Mouse (Mus musculus) megakaryocyte, embryonic 14.5 days (primary cell): Measurements from ENCODE around the gene Myh7b. TPM values are rescaled to one million over a fixed set of nuclear protein-coding genes. Genes with fewer than 3 reads are reported as not detected.
"Not testable (repeated sequence)": the region's sequence is repeated elsewhere in the genome, so short reads cannot be mapped to it uniquely, and the experiment has no call there.

ENCODE experiments used
- H3K27me3 ChIP-seq: replicated peaks from 2 replicates; pipeline ENCODE3; 2012; ENCODE audit warnings: inconsistent platforms
- H3K36me3 ChIP-seq: replicated peaks from 2 replicates; pipeline ENCODE3; 2012; ENCODE audit warnings: low read length, inconsistent platforms, mixed read lengths
- H3K4me1 ChIP-seq: 2 replicates; pipeline ENCODE4 v1.6.1; 2012; ENCODE audit warnings: inconsistent platforms
- H3K4me3 ChIP-seq: replicated peaks from 2 replicates; pipeline ENCODE3; 2012; ENCODE audit warnings: moderate library complexity, mild to moderate bottlenecking, inconsistent platforms
- H3K9me3 ChIP-seq: 2 replicates; pipeline ENCODE4 v1.6.1; 2012; ENCODE audit warnings: inconsistent platforms
- FLI1 ChIP-seq: IDR thresholded peaks from 2 replicates; pipeline ENCODE4 v1.6.1; 2012; ENCODE audit warnings: low read length, inconsistent platforms, mixed read lengths
- GATA1 ChIP-seq: IDR thresholded peaks from 3 replicates; pipeline ENCODE4 v1.6.1; 2012; ENCODE audit warnings: mixed read lengths, low read length, inconsistent platforms, borderline replicate concordance
- polyA plus RNA-seq: library from polyadenylated mRNA; stranded (reverse); fragments of >175 nt; gene quantifications from 2 replicates; pipeline ENCODE4 v1.2.3, GENCODE M21; 2012; ENCODE audit warnings: low replicate concordance; ENCODE audit not compliant: insufficient read depth

Myh7b gene
- polyA plus RNA-seq, 1 experiment, result 0.95 TPM

GRCm38 (mm10) chr2:155592854-155593283, 18.1 kb upstream of the Myh7b start:
- Histone ChIP-seq H3K36me3 (peaks cover 6% of the 10 kb centered on the region), H3K4me3 (peak overlapping the region; percentile 97), H3K9me3 (no peaks in the 10 kb centered on the region), H3K27me3 (peaks cover 10% of the 10 kb centered on the region), H3K4me1 (peaks cover 45% of the 10 kb centered on the region)
- TF ChIP-seq FLI1 (no peak), GATA1 (no peak)

DNA sequence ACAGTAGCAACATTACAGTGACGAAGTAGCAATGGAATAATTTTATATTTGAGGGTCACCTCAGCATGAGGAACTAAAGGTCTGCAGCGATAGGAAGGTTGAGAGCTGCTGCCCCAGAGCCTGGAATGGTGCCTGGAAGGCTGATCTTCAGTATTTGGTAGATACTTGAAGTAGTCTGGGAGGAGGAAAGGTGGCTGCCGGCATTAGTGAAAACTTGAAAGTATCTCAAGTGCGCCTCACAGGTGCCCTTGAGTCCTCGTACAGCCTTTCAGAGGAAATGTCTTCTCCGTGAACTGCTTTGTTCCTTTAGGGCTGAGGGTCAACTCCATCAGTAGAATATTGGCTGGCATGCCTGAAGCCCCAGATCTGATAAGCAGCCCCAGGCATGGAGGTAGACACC, 15.5 kb upstream of the Myh7b start:
- peaks cover 25% of the 10 kb centered on the region for H3K4me1 ChIP-seq
- H3K36me3 ChIP-seq, result peaks cover 3% of the 10 kb centered on the region
- TF ChIP-seq GATA1, result no peak
- no peak for TF ChIP-seq FLI1

DNA sequence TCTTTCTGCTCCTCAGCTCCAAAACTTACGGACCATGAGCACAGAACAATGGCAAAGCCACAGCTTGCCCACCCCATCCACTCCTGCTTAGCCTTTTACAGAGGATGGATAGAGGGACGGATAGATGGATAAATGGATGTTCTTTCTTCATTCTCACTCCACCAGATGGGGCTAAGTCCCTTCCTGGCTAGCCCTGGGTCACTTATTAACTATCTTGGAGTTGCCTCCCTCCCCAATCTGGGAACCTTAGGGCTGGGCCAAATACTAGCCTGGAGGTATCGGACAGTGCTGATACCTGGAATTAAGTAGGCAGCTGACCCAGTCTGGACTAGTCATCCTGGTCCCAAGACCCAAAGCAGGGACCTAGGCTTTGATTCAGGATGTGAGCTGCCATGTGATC, 7.3 kb upstream of the Myh7b start:
- 0 out of 2 replicates have a peak, but pooled peaks cover 4% of the 10 kb centered on the region for H3K9me3 ChIP-seq
- peaks cover 23% of the 10 kb centered on the region for H3K4me1 ChIP-seq

More for the DNA sequence above, 15.5 kb upstream of the Myh7b start:
- H3K4me3 ChIP-seq, result no peak overlapping the region
- no peaks in the 10 kb centered on the region for H3K9me3 ChIP-seq
- peaks cover 13% of the 10 kb centered on the region for H3K27me3 ChIP-seq

GRCm38 (mm10) chr2:155604560-155605235, 6.3 kb upstream of the Myh7b start:
- peaks cover 18% of the 10 kb centered on the region for H3K27me3 ChIP-seq

More for the DNA sequence above, 7.3 kb upstream of the Myh7b start:
- no peak overlapping the region for H3K4me3 ChIP-seq
- no peak for TF ChIP-seq GATA1
- no peak for TF ChIP-seq FLI1
- H3K27me3 ChIP-seq, result peaks cover 17% of the 10 kb centered on the region
- no peaks in the 10 kb centered on the region for H3K36me3 ChIP-seq

GRCm38 (mm10) chr2:155605236-155605589, 5.8 kb upstream of the Myh7b start:
- peaks cover 23% of the 10 kb centered on the region for H3K4me1 ChIP-seq
- not testable (repeated sequence) for H3K36me3 ChIP-seq, H3K4me3 ChIP-seq, H3K9me3 ChIP-seq
- H3K27me3 ChIP-seq, result peaks cover 18% of the 10 kb centered on the region

More at GRCm38 (mm10) chr2:155604560-155605235, 6.3 kb upstream of the Myh7b start:
- no peak overlapping the region for H3K4me3 ChIP-seq
- TF ChIP-seq FLI1, result no peak
- no peak for TF ChIP-seq GATA1
- H3K9me3 ChIP-seq, result 0 out of 2 replicates have a peak, but pooled peaks cover 4% of the 10 kb centered on the region
- peaks cover 23% of the 10 kb centered on the region for H3K4me1 ChIP-seq
- H3K36me3 ChIP-seq, result no peaks in the 10 kb centered on the region

DNA sequence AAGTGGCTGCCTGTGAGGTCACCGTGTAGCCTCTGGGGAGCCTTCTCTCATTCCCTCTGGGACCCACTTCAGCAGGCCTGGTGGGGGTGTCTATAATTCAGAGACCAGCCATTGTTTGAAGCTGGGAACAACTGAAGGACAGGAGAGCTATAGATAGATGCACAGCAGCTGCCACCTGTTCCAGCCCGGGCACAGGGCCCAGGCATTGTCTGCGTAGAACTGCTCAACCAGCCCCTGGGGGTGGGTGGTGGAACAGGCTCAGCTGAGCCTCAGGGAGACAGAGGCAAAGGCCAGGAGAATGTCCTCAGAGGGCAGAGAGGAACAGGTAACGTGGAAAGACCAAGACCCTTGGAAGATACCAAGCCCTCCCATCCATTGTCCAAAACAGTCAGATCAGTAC, 4.7 kb upstream of the Myh7b start:
- H3K27me3 ChIP-seq, result peaks cover 25% of the 10 kb centered on the region
- 0 out of 2 replicates have a peak, but pooled peaks cover 4% of the 10 kb centered on the region for H3K9me3 ChIP-seq
- no peaks in the 10 kb centered on the region for H3K36me3 ChIP-seq
- no peak for TF ChIP-seq FLI1
- no peak for TF ChIP-seq GATA1
- peaks cover 32% of the 10 kb centered on the region for H3K4me1 ChIP-seq
- no peak overlapping the region for H3K4me3 ChIP-seq

GRCm38 (mm10) chr2:155611834-155612550, 980 bp downstream of the Myh7b start:
- Histone ChIP-seq H3K4me3 (no peak overlapping the region), H3K9me3 (0 out of 2 replicates have a peak, but pooled peaks cover 4% of the 10 kb centered on the region), H3K4me1 (peaks cover 36% of the 10 kb centered on the region), H3K27me3 (peaks cover 67% of the 10 kb centered on the region), H3K36me3 (no peaks in the 10 kb centered on the region)
- TF ChIP-seq GATA1 (no peak), FLI1 (no peak)

DNA sequence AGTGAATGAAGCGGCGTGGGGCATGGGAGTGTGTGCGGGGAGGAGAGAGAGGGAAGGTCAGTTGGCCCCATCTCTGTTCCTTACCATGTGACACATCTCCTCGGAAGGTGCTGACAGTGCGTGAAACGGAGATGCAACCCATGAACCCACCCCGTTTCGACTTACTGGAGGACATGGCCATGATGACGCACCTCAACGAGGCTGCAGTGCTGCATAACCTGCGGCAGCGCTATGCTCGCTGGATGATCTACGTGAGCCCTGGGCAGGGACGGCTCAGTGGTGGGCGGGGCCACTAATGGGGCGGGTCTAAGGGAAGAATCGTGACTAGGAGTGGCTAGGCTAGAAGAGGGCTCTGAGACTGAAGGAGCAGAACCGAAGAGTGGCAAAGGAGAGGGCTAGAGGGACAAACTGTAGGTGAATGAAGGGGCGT, 2.3 kb downstream of the Myh7b start:
- peaks cover 41% of the 10 kb centered on the region for H3K4me1 ChIP-seq
- H3K4me3 ChIP-seq, result peak overlapping the region; percentile 92
- no peaks in the 10 kb centered on the region for H3K9me3 ChIP-seq
- TF ChIP-seq GATA1, result no peak
- no peak for TF ChIP-seq FLI1
- H3K27me3 ChIP-seq, result peaks cover 75% of the 10 kb centered on the region
- H3K36me3 ChIP-seq, result no peaks in the 10 kb centered on the region

- peaks cover 47% of the 10 kb centered on the region for H3K4me1 ChIP-seq
- H3K4me3 ChIP-seq, result peak overlapping the region; percentile 92
Observed at GRCm38 (mm10) chr2:155613953-155614352, 2.9 kb downstream of the Myh7b start.

GRCm38 (mm10) chr2:155616971-155617370, 6.0 kb downstream of the Myh7b start:
- Histone ChIP-seq H3K4me1 (peaks cover 45% of the 10 kb centered on the region), H3K9me3 (no peaks in the 10 kb centered on the region), H3K36me3 (no peaks in the 10 kb centered on the region), H3K4me3 (no peak overlapping the region), H3K27me3 (peaks cover 78% of the 10 kb centered on the region)
- no peak for TF ChIP-seq FLI1
- no peak for TF ChIP-seq GATA1

More at GRCm38 (mm10) chr2:155613953-155614352, 2.9 kb downstream of the Myh7b start:
- Histone ChIP-seq H3K36me3 (no peaks in the 10 kb centered on the region), H3K27me3 (peaks cover 76% of the 10 kb centered on the region), H3K9me3 (no peaks in the 10 kb centered on the region)
- TF ChIP-seq FLI1, result no peak
- TF ChIP-seq GATA1, result no peak
